In genomic region chr3:127161998-127162712, GRCm38 (mm10) we compare ENCODE assay signal across 7 mouse cellular contexts.
DNase-seq lines count a peak whose midpoint lies in the region; ATAC-seq and TF ChIP-seq lines count a peak whose summit lies in the region.

No protein-coding gene starts in this region.

- H3K4me1 ChIP-seq in embryonic facial prominence, embryonic 14.5 days (ENCODE audit: control insufficient read depth, insufficient read depth, low read length) = peaks cover 7% of the 10 kb centered on the region; the same call in 1 of the 2 replicates
- H3K4me1 ChIP-seq in heart, embryonic 10.5 days = 0 out of 2 replicates have a peak, but pooled peaks cover 3% of the 10 kb centered on the region
- peaks cover 12% of the 10 kb centered on the region for H3K4me1 ChIP-seq in kidney, embryonic 16.5 days (ENCODE audit: insufficient read depth, low read length)
- H3K4me1 ChIP-seq in midbrain, postnatal 0 days (ENCODE audit: insufficient read depth, low read length) = no peaks in the 10 kb centered on the region

- ATAC-seq in embryonic facial prominence, embryonic 14.5 days (ENCODE audit: low read depth) = peak; percentile 93
- ATAC-seq in kidney, embryonic 16.5 days (ENCODE audit: low FRiP score, low TSS enrichment) = peak; percentile 91
- peak; percentile 87 for ATAC-seq in midbrain, postnatal 0 days (ENCODE audit: low FRiP score)

- H3K36me3 ChIP-seq in embryonic facial prominence, embryonic 14.5 days (ENCODE audit: control insufficient read depth, insufficient read depth, low read length) = no peaks in the 10 kb centered on the region
- no peaks in the 10 kb centered on the region for H3K36me3 ChIP-seq in heart, embryonic 10.5 days
- H3K36me3 ChIP-seq in kidney, embryonic 16.5 days (ENCODE audit: insufficient read depth, low read length) = no peaks in the 10 kb centered on the region
- no peaks in the 10 kb centered on the region for H3K36me3 ChIP-seq in midbrain, postnatal 0 days (ENCODE audit: insufficient read depth, low read length)

- H3K9ac ChIP-seq in embryonic facial prominence, embryonic 14.5 days (ENCODE audit: low read depth, low read length) = peak overlapping the region; percentile 58
- H3K9ac ChIP-seq in kidney, embryonic 16.5 days (replicated peaks; ENCODE audit: low read length) = peak overlapping the region; percentile 53
- H3K9ac ChIP-seq in midbrain, postnatal 0 days (replicated peaks; ENCODE audit: low read length, poor library complexity, severe bottlenecking) = peak overlapping the region; percentile 68

- H3K9me3 ChIP-seq in embryonic facial prominence, embryonic 14.5 days (ENCODE audit: control insufficient read depth, low read length) = no peaks in the 10 kb centered on the region
- H3K9me3 ChIP-seq in heart, embryonic 10.5 days = no peaks in the 10 kb centered on the region
- H3K9me3 ChIP-seq in kidney, embryonic 16.5 days (ENCODE audit: low read length) = no peaks in the 10 kb centered on the region
- no peaks in the 10 kb centered on the region for H3K9me3 ChIP-seq in midbrain, postnatal 0 days (ENCODE audit: low read length)

- H3K27ac ChIP-seq in embryonic facial prominence, embryonic 14.5 days (replicated peaks; ENCODE audit: low read depth, low read length) = no peak overlapping the region
- peak overlapping the region; percentile 52 for H3K27ac ChIP-seq in heart, embryonic 10.5 days
- H3K27ac ChIP-seq in kidney, embryonic 16.5 days (ENCODE audit: low read length) = no peak overlapping the region
- peak overlapping the region; percentile 84 for H3K27ac ChIP-seq in midbrain, postnatal 0 days (ENCODE audit: low read depth, low read length)

- no peak for TF ChIP-seq CTCF in midbrain, postnatal 0 days (IDR thresholded peaks at IDR 0.05)

- under 1% methylated on average over 37 of the region's 41 CpGs for WGBS in embryonic facial prominence, embryonic 14.5 days
- WGBS in heart, embryonic 10.5 days = under 1% methylated on average over 41 of the region's 41 CpGs
- whole genome bisulfite sequencing in kidney, embryonic 16.5 days = under 1% methylated on average over 41 of the region's 41 CpGs
- WGBS in midbrain, postnatal 0 days = under 1% methylated on average over 41 of the region's 41 CpGs

- H3K4me3 ChIP-seq in embryonic facial prominence, embryonic 14.5 days (ENCODE audit: low read depth, low read length) = peak overlapping the region; percentile 49
- H3K4me3 ChIP-seq in heart, embryonic 10.5 days = peak overlapping the region; percentile 79
- peak overlapping the region; percentile 53 for H3K4me3 ChIP-seq in kidney, embryonic 16.5 days (ENCODE audit: low read length)
- H3K4me3 ChIP-seq in midbrain, postnatal 0 days (ENCODE audit: low read depth, low read length) = peak overlapping the region; percentile 61

- H3K27me3 ChIP-seq in embryonic facial prominence, embryonic 14.5 days (replicated peaks; ENCODE audit: control insufficient read depth, insufficient read depth, low read length) = peaks cover 6% of the 10 kb centered on the region; the same call in 1 of the 2 replicates
- peaks cover 29% of the 10 kb centered on the region for H3K27me3 ChIP-seq in heart, embryonic 10.5 days (ENCODE audit: insufficient read depth, poor library complexity, severe bottlenecking)
- peaks cover 23% of the 10 kb centered on the region for H3K27me3 ChIP-seq in kidney, embryonic 16.5 days (ENCODE audit: insufficient read depth, low read length)
- no peaks in the 10 kb centered on the region for H3K27me3 ChIP-seq in midbrain, postnatal 0 days (ENCODE audit: insufficient read depth, low read length)

- peak overlapping the region; percentile 92 for H3K4me2 ChIP-seq in embryonic facial prominence, embryonic 14.5 days (ENCODE audit: low read depth, low read length)
- H3K4me2 ChIP-seq in kidney, embryonic 16.5 days (replicated peaks; ENCODE audit: low read depth, low read length) = peak overlapping the region; percentile 98
- peak overlapping the region; percentile 98 for H3K4me2 ChIP-seq in midbrain, postnatal 0 days (ENCODE audit: low read depth, low read length, poor library complexity, severe bottlenecking)

- DNase-seq in brain, adult 2 months (ENCODE audit: low read depth, low spot score) = peak; percentile 98
- DNase-seq in embryonic facial prominence, embryonic 14.5 days (ENCODE audit: low spot score) = peak; percentile 92
- DNase-seq in heart, embryonic 10.5 days (ENCODE audit: low spot score) = peak; percentile 76
- peak; percentile 42 for DNase-seq in liver
- peak; percentile 87 for DNase-seq in midbrain, postnatal 0 days (ENCODE audit: low spot score)
- DNase-seq in testis, postnatal 10 days (ENCODE audit: low spot score) = peak; percentile 44

Comparison
In these comparisons a context has a peak if more than half of its experiments do, and no peak if none do; other contexts are left out.
1. DNase-seq: peak in every context shown above with its lines; median percentile 98 in brain, adult 2 months; 92 in embryonic facial prominence, embryonic 14.5 days; 87 in midbrain, postnatal 0 days; 76 in heart, embryonic 10.5 days; 44 in testis, postnatal 10 days; 42 in liver.
2. H3K27ac ChIP-seq: peak in heart, embryonic 10.5 days (single experiment) and midbrain, postnatal 0 days (single experiment); none in embryonic facial prominence, embryonic 14.5 days (single experiment) and kidney, embryonic 16.5 days (single experiment).
3. Peak in every context shown above with its lines, with median percentiles within 50 percentile points of each other: ATAC-seq, H3K4me2 ChIP-seq, H3K4me3 ChIP-seq and H3K9ac ChIP-seq.